Mouse (Mus musculus): ENCODE data around the gene Asb17. TPM values are rescaled to one million over a fixed set of nuclear protein-coding genes. Genes with fewer than 3 reads are reported as not detected.
"Not testable (repeated sequence)": the region's sequence is repeated elsewhere in the genome, so short reads cannot be mapped to it uniquely, and the experiment has no call there.

Asb17 gene
- polyA plus RNA-seq, 1 experiment = not detected

DNA sequence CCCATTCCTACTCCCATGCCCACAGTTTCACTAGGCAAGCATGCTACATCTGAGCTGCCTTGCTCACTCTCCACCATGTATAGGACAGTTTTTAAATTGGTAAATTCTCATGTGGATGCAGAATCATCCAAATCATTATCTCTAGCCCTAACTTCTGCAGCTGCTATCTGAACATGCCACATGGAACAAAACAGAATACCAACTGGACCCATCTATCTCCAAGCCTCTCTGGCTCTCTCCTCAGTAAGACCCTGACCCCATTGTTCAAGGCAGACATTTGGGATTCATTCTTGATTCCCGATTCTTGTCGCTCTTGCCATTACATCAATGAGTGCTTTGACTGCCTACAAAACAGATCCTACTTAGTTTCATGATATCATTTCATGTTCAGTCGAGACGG is 2.1 kb downstream of the Asb17 start:
- H3K4me1 ChIP-seq = peaks cover 3% of the 10 kb centered on the region; the same call in 1 of the 2 replicates
- H3K27me3 ChIP-seq (replicated peaks) = peaks cover 1% of the 10 kb centered on the region
- H3K36me3 ChIP-seq (replicated peaks; ENCODE audit: low read length) = no peaks in the 10 kb centered on the region
- TF ChIP-seq FLI1 (IDR thresholded peaks at IDR 0.05; ENCODE audit: low read length) = no peak
- TF ChIP-seq GATA1 (IDR thresholded peaks at IDR 0.05; ENCODE audit: borderline replicate concordance, low read length) = no peak
- H3K9me3 ChIP-seq = no peaks in the 10 kb centered on the region
- no peak overlapping the region for H3K4me3 ChIP-seq (replicated peaks)

- TF ChIP-seq GATA1 (IDR thresholded peaks at IDR 0.05; ENCODE audit: borderline replicate concordance, low read length) = no peak
- Histone ChIP-seq H3K27me3 (replicated peaks) (peaks cover 1% of the 10 kb centered on the region), H3K36me3 (replicated peaks; ENCODE audit: low read length) (no peaks in the 10 kb centered on the region), H3K4me3 (replicated peaks) (no peak overlapping the region), H3K9me3 (no peaks in the 10 kb centered on the region), H3K4me1 (peaks cover 5% of the 10 kb centered on the region)
These were observed 3.3 kb downstream of the Asb17 start for GRCm38 (mm10) chr3:153847207-153847733.

GRCm38 (mm10) chr3:153849368-153850015 is 5.5 kb downstream of the Asb17 start:
- no peaks in the 10 kb centered on the region for H3K36me3 ChIP-seq (replicated peaks; ENCODE audit: low read length)

DNA sequence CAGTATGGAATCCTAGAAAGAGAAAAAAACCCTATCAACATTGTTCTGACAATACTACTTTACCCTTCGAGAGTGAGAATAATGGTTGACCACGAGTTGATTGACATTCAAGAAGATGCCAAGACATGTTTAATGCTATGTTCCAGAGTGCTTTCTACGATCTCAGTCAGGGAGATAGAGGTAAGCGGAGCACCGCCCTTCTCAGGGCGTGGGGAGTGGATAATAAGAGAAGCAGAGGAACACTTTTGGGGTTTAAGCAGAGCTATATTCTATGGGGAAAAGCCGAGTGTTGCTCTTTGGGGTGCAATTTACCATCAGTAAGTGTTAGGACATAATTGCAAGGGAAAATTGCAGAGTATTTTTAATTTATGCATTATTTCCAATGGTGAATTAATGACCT is 6.8 kb downstream of the Asb17 start:
- peaks cover 6% of the 10 kb centered on the region for H3K4me1 ChIP-seq
- H3K36me3 ChIP-seq (replicated peaks; ENCODE audit: low read length) = no peaks in the 10 kb centered on the region
- H3K4me3 ChIP-seq (replicated peaks) = no peak overlapping the region
- no peaks in the 10 kb centered on the region for H3K27me3 ChIP-seq (replicated peaks)
- no peaks in the 10 kb centered on the region for H3K9me3 ChIP-seq
- no peak for TF ChIP-seq FLI1 (IDR thresholded peaks at IDR 0.05; ENCODE audit: low read length)
- TF ChIP-seq GATA1 (IDR thresholded peaks at IDR 0.05; ENCODE audit: borderline replicate concordance, low read length) = no peak

More at GRCm38 (mm10) chr3:153849368-153850015, 5.5 kb downstream of the Asb17 start:
- Histone ChIP-seq H3K4me1 (peaks cover 6% of the 10 kb centered on the region), H3K4me3 (replicated peaks) (no peak overlapping the region), H3K9me3 (no peaks in the 10 kb centered on the region), H3K27me3 (replicated peaks) (no peaks in the 10 kb centered on the region)
- TF ChIP-seq FLI1 (IDR thresholded peaks at IDR 0.05; ENCODE audit: low read length) (no peak), GATA1 (IDR thresholded peaks at IDR 0.05; ENCODE audit: borderline replicate concordance, low read length) (no peak)

DNA sequence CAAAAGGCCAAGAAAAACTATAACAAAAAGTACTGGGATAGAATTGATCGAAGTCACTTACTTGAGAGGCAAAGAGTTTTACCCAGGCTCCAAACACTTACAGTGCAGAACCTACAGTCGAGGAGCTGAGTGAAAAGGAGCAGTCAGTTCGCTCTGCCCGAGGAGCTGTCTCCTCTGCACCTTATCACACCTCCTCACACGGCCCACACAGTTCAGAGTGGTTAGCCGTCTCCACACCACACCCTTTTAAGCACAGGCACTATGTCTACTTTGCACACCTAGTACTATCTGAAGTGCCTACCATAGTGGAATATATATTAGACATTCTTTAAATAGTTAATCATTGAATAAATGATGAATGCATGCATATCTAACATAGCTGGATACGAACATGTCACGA is 8.3 kb downstream of the Asb17 start:
- no peak for TF ChIP-seq FLI1 (IDR thresholded peaks at IDR 0.05; ENCODE audit: low read length)
- TF ChIP-seq GATA1 (IDR thresholded peaks at IDR 0.05; ENCODE audit: borderline replicate concordance, low read length) = no peak
- H3K36me3 ChIP-seq (replicated peaks; ENCODE audit: low read length) = no peaks in the 10 kb centered on the region
- no peaks in the 10 kb centered on the region for H3K9me3 ChIP-seq
- H3K27me3 ChIP-seq (replicated peaks) = no peaks in the 10 kb centered on the region
- H3K4me1 ChIP-seq = peaks cover 6% of the 10 kb centered on the region
- H3K4me3 ChIP-seq (replicated peaks) = no peak overlapping the region

DNA sequence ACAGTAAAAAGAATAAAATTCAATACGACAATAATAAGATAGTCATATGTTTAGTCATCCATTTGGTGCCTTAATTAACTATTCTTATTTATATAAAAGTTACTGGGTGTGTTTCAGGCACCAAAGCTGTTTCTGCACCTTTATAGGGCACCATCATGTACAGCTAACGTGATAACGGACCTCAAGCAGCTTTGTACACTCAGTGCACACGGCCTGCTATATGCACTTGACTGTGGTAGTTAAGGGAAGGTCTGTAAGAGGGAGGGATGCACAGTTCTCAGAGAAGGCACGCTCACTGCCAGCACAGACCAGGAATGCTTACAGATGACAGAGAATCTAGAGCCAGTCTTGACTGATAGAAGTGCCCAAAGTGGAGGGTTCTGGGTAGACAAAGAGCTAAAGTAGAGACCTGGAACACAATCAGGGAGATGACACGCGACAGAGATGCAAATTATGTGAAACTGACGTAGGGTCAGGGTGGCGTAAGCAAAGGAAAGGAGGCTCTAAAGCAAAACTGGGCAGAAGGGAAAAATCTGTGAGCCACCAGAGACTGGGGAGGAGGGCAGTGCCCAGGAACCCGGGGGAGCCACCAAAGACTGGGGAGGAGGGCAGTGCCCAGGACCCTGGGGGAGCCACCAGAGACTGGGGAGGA is 14.5 kb downstream of the Asb17 start:
- no peaks in the 10 kb centered on the region for H3K36me3 ChIP-seq (replicated peaks; ENCODE audit: low read length)
- no peaks in the 10 kb centered on the region for H3K9me3 ChIP-seq
- no peaks in the 10 kb centered on the region for H3K4me1 ChIP-seq
- no peak for TF ChIP-seq GATA1 (IDR thresholded peaks at IDR 0.05; ENCODE audit: borderline replicate concordance, low read length)
- TF ChIP-seq FLI1 (IDR thresholded peaks at IDR 0.05; ENCODE audit: low read length) = no peak
- peaks cover 5% of the 10 kb centered on the region for H3K27me3 ChIP-seq (replicated peaks)
- H3K4me3 ChIP-seq (replicated peaks) = no peak overlapping the region

GRCm38 (mm10) chr3:153860392-153860791 is 16.4 kb downstream of the Asb17 start:
- not testable (repeated sequence) for H3K4me3 ChIP-seq (replicated peaks); H3K27me3 ChIP-seq (replicated peaks); H3K9me3 ChIP-seq; H3K36me3 ChIP-seq (replicated peaks; ENCODE audit: low read length)
- peaks cover 12% of the 10 kb centered on the region for H3K4me1 ChIP-seq

GRCm38 (mm10) chr3:153863816-153864215 is 19.8 kb downstream of the Asb17 start:
- H3K9me3 ChIP-seq = no peaks in the 10 kb centered on the region
- H3K36me3 ChIP-seq (replicated peaks; ENCODE audit: low read length) = no peaks in the 10 kb centered on the region
- H3K27me3 ChIP-seq (replicated peaks) = peaks cover 8% of the 10 kb centered on the region
- TF ChIP-seq GATA1 (IDR thresholded peaks at IDR 0.05; ENCODE audit: borderline replicate concordance, low read length) = no peak
- no peak for TF ChIP-seq FLI1 (IDR thresholded peaks at IDR 0.05; ENCODE audit: low read length)
- no peak overlapping the region for H3K4me3 ChIP-seq (replicated peaks)
- peaks cover 12% of the 10 kb centered on the region for H3K4me1 ChIP-seq

DNA sequence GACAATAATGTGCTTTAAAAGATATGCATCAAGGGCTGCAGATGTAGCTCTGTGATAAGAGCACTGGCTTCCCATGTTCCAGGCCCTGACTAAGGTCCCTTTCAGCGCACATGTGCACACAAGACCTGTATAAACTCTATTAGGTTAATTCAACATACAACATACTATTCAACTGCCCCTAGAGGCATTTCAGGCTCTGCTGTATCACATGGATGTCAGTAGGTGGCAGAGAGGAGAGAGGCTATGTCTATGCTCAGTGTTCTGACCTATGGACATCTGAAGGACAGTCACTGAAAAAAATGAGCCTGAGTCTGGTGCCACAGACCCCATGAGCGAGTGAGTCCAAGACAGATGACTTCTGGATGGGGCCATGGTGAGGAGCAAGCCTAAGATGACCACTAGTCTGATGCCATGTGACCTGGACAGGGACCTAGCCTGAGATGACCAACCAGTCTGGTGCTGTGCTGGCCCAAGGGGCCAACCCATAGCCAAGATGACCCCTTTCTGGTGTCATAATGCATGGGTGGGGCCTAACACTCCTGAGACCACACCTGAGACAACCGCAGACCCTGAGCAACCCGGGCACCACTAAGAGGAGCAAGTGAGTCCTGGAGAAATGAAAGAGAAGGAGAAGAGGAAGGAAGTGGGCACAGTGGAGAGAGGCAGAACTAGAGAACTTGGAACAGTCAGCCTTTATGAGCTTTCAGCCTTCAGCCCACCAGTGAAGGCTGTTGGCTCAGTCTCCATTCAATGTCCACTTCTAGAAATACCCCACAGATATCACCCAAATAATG is 20.8 kb downstream of the Asb17 start:
- TF ChIP-seq GATA1 (IDR thresholded peaks at IDR 0.05; ENCODE audit: borderline replicate concordance, low read length) (no peak), FLI1 (IDR thresholded peaks at IDR 0.05; ENCODE audit: low read length) (no peak)
- H3K36me3 ChIP-seq (replicated peaks; ENCODE audit: low read length) = no peaks in the 10 kb centered on the region
- peak overlapping the region; percentile 33 for H3K4me3 ChIP-seq (replicated peaks)
- peaks cover 7% of the 10 kb centered on the region for H3K27me3 ChIP-seq (replicated peaks)
- H3K4me1 ChIP-seq = peaks cover 12% of the 10 kb centered on the region
- H3K9me3 ChIP-seq = no peaks in the 10 kb centered on the region

All from megakaryocyte, embryonic 14.5 days (primary cell).